Mouse (Mus musculus): ENCODE data around the gene Msantd2.

DNA sequence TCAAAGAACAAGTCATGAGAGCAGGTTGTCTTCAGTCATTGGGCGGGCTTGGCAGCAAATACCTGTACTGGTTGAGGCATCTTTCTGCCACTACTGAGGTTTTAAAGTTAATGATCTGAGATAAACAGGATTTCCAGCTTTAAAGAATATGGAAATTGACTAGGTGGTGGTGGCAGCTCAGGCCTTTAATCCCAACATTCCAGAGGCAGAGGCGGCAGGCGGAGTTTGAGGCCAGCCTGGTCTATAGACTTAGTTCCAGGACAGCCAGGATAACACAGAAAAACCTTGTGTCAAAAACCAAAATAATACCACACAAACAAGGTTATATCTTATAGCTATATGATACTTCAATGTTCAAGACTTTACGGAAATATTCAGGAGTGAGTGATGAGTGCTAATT, 1.1 kb upstream of the Msantd2 start:
- TF ChIP-seq CTCF (IDR thresholded peaks at IDR 0.05; ENCODE audit: low read depth), result no peak
- TF ChIP-seq EP300 (IDR thresholded peaks at IDR 0.05; ENCODE audit: low read depth), result no peak
